Mouse (Mus musculus) erythroblast, embryonic 14.5 days (primary cell): ENCODE results near the gene Thada. TPM values are rescaled to one million over a fixed set of nuclear protein-coding genes. Genes with fewer than 3 reads are reported as not detected.

ENCODE experiments used
- H3K27me3 ChIP-seq: 2 replicates; pipeline ENCODE4 v1.6.1; 2012; ENCODE audit warnings: inconsistent platforms; ENCODE audit not compliant: control insufficient read depth
- H3K36me3 ChIP-seq: 2 replicates; pipeline ENCODE4 v1.6.1; 2012; ENCODE audit warnings: mild to moderate bottlenecking, inconsistent platforms; ENCODE audit not compliant: control insufficient read depth
- H3K4me1 ChIP-seq: 2 replicates; pipeline ENCODE4 v1.6.1; 2012; ENCODE audit warnings: inconsistent platforms; ENCODE audit not compliant: control insufficient read depth
- H3K4me3 ChIP-seq: replicated peaks from 2 replicates; pipeline ENCODE3; 2012; ENCODE audit warnings: moderate library complexity, mild to moderate bottlenecking, inconsistent platforms
- H3K9me3 ChIP-seq: 2 replicates; pipeline ENCODE4 v1.6.1; 2012; ENCODE audit warnings: low read length, inconsistent platforms, mixed read lengths; ENCODE audit not compliant: control insufficient read depth
- GATA1 ChIP-seq: IDR thresholded peaks from 2 replicates; pipeline ENCODE4 v1.6.1; 2012; ENCODE audit warnings: low read length, inconsistent platforms, mixed read lengths
- TAL1 ChIP-seq: IDR thresholded peaks from 3 replicates; pipeline ENCODE4 v1.6.1; 2012; ENCODE audit warnings: low read length, inconsistent platforms, mixed read lengths
- polyA plus RNA-seq: library from polyadenylated mRNA; stranded (reverse); fragments of >175 nt; gene quantifications from 2 replicates; pipeline ENCODE4 v1.2.3, GENCODE M21; 2012

The Thada gene
- polyA plus RNA-seq, 1 experiment = 0.08 TPM

DNA sequence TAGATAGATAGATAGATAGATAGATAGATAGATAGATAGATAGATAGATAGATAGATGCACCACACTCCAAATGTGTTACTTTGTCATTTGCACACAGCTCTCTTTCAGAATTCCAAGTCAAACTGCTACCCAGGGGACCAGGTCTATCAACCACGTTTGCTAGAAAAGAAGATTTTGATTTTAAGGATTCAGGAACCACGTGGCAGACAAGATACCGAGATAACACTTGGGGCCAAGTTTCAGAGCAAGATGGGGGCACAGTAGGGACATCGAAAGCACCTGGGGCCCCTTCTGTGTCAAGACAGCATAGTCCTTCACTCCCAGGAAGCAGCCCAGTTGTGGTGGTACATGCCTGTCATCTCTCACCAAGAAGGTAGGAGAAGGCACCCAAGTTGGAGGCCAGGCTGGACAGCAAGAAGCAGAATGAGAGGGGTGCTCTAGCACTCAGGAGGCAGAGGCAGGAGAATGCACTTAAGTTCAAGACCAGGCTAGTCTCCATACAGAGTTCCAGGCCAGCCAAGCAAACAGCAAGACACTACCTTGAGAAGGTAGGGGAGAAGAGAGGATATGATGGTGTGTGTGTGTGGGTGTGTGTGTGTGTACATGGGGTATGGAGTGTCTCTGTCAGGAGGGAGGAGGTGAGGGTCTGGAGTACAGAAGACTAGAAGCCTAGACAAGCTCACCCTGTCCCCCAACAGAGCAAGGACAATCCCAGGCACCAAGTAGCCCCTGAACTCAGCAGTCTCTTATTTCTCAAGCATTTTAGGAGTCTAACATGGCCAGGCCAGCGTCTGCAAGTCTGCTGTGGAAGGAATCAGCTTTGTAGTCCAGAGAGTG is 321.0 kb downstream of the Thada start:
- Histone ChIP-seq H3K9me3 (no peaks in the 10 kb centered on the region), H3K36me3 (peaks cover 6% of the 10 kb centered on the region), H3K4me3 (no peak overlapping the region), H3K27me3 (no peaks in the 10 kb centered on the region), H3K4me1 (peaks cover 98% of the 10 kb centered on the region)
- TF ChIP-seq GATA1 = no peak
- TF ChIP-seq TAL1 = no peak

GRCm38 (mm10) chr17:84144130-84144529 is 321.9 kb downstream of the Thada start:
- Histone ChIP-seq H3K27me3 (no peaks in the 10 kb centered on the region), H3K9me3 (no peaks in the 10 kb centered on the region), H3K36me3 (peaks cover 6% of the 10 kb centered on the region), H3K4me1 (peaks cover 95% of the 10 kb centered on the region), H3K4me3 (no peak overlapping the region)
- TF ChIP-seq GATA1 = no peak
- TF ChIP-seq TAL1 = no peak

- TF ChIP-seq TAL1 = no peak
- TF ChIP-seq GATA1 = no peak
- Histone ChIP-seq H3K27me3 (no peaks in the 10 kb centered on the region), H3K36me3 (peaks cover 4% of the 10 kb centered on the region), H3K4me3 (no peak overlapping the region), H3K4me1 (peaks cover 95% of the 10 kb centered on the region), H3K9me3 (no peaks in the 10 kb centered on the region)
Observed at GRCm38 (mm10) chr17:84143219-84143844, 322.7 kb downstream of the Thada start.

- Histone ChIP-seq H3K9me3 (no peaks in the 10 kb centered on the region), H3K4me3 (no peak overlapping the region), H3K4me1 (peaks cover 94% of the 10 kb centered on the region), H3K27me3 (no peaks in the 10 kb centered on the region), H3K36me3 (peaks cover 4% of the 10 kb centered on the region; the same call in 1 of the 2 replicates)
- TF ChIP-seq TAL1 (no peak), GATA1 (no peak)
Observed at GRCm38 (mm10) chr17:84141691-84142090, 324.3 kb downstream of the Thada start.

DNA sequence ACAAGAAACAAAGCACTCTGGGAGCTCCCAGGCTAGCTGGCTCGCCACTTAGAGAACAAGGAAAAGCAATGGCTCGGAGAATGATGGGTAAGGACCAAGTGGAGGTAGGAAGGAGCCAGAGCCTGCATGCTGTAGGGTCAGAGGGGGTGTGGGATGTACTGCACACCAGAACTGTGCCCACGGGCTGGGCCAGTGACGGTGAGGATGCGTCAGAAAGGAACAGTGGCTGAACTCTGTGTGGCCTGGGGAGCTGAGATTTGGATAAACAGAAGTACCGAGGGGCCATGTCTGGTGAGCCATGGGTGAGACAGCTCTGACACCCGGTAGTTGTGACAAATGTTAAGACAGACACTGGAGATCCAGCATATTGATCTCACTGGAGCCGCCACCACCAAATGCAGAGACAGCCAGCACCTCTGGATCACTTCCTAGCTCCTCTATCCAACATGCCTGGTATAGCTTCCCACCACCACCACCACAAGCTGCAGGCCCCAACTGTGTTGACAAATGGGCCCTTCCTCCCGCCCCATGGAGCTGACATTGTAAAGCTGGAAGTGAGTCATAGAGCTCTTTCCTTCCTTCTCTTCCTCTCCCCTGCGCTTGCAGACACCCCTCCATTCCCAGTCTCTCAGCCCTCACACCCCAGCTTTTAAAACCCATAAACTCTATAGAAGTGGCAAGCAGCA is 325.0 kb downstream of the Thada start:
- TF ChIP-seq GATA1 = no peak
- TF ChIP-seq TAL1 = no peak
- no peak overlapping the region for H3K4me3 ChIP-seq
- H3K36me3 ChIP-seq = peaks cover 4% of the 10 kb centered on the region; the same call in 1 of the 2 replicates
- H3K4me1 ChIP-seq = peaks cover 94% of the 10 kb centered on the region
- H3K9me3 ChIP-seq = no peaks in the 10 kb centered on the region
- no peaks in the 10 kb centered on the region for H3K27me3 ChIP-seq

Other genes with a start within 250 kb of the Thada start
- gene Plekhh2, start 45.7 kb upstream of the Thada start, polyA plus RNA-seq = not detected in 2 replicates
- gene Dync2li1, start 160.3 kb upstream of the Thada start, polyA plus RNA-seq = not detected in 2 replicates
- not detected in 2 replicates for gene Abcg8, start 210.1 kb upstream of the Thada start, polyA plus RNA-seq
- not detected in 2 replicates for gene Abcg5, start 216.8 kb upstream of the Thada start, polyA plus RNA-seq